In the genomic region with DNA sequence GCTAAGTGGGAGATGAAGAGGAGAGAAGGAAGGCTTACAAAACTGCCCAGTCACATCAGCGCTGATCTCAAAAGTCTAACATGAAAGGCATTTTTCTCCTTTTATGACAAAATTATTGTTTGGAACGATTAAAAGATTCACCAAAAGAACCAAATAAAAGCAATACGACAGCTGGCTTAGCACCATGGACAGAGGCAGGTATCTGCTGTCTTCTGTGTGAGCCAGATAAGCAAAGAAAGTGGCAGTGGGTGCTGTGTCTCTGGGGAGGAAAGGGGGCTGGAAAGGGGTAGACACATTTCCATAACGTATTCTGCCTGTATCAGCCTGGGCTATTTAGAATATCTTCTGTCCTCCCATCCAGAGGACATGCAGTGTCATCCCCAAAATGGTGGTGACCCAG, we compare ENCODE assay signal across 24 mouse cellular contexts. TPM values are rescaled to one million over a fixed set of nuclear protein-coding genes. Genes with fewer than 3 reads are reported as not detected.
DNase-seq lines count a peak whose midpoint lies in the region; TF ChIP-seq lines count a peak whose summit lies in the region.
"Had no signal": no experiment of that assay in that cellular context is flagged by ENCODE, and none has a peak within 500 bp of the region (broad histone marks: within the 10 kb centered on the region; RNA-seq: fewer than 3 reads in every experiment).

No protein-coding gene starts in this region.

- peaks cover 26% of the 10 kb centered on the region for H3K4me1 ChIP-seq in cerebellum, adult 2 months (ENCODE audit: control insufficient read depth, insufficient read depth, low read length)
- H3K4me1 ChIP-seq in kidney, adult 2 months (ENCODE audit: control insufficient read depth, insufficient read depth, low read length), result no peaks in the 10 kb centered on the region
- H3K4me1 ChIP-seq: lung, embryonic 15.5 days; midbrain, embryonic 12.5 days; neural tube, embryonic 15.5 days had no signal

- H3K36me3 ChIP-seq in kidney, adult 2 months (ENCODE audit: control insufficient read depth, insufficient read depth, low read length), result no peaks in the 10 kb centered on the region
- H3K36me3 ChIP-seq: lung, embryonic 15.5 days; midbrain, embryonic 12.5 days; neural tube, embryonic 15.5 days had no signal

- no peak for TF ChIP-seq CTCF in cerebellum, adult 2 months (IDR thresholded peaks at IDR 0.05; ENCODE audit: borderline replicate concordance, insufficient read depth, low read depth, low read length)
- no peak for TF ChIP-seq CTCF in kidney, adult 2 months (conservative IDR thresholded peaks at IDR 0.05; ENCODE audit: insufficient read depth, insufficient read length, low read depth, low read length)

- no peak for TF ChIP-seq POLR2A in cerebellum, adult 2 months (IDR thresholded peaks at IDR 0.05; ENCODE audit: borderline replicate concordance, insufficient read depth, low read length)
- no peak for TF ChIP-seq POLR2A in kidney, adult 2 months (IDR thresholded peaks at IDR 0.05; ENCODE audit: low read depth, low read length)

- H3K27ac ChIP-seq in cerebellum, adult 2 months (ENCODE audit: insufficient read depth, low read length), result no peak overlapping the region
- no peak overlapping the region for H3K27ac ChIP-seq in kidney, adult 2 months (ENCODE audit: insufficient read depth, low read depth, low read length)
- H3K27ac ChIP-seq: gastrocnemius, adult 2 months; heart, adult 2 months; hindbrain, embryonic 14.5 days; lung, embryonic 15.5 days; midbrain, embryonic 12.5 days; neural tube, embryonic 15.5 days had no signal

- WGBS in cerebellum, adult 2 months, result 74% methylated on average over 4 of the region's 4 CpGs
- 51% methylated on average over 4 of the region's 4 CpGs for WGBS in kidney, adult 2 months

- H3K4me3 ChIP-seq in cerebellum, adult 2 months (replicated peaks; ENCODE audit: insufficient read depth, low read depth, low read length), result no peak overlapping the region
- H3K4me3 ChIP-seq in kidney, adult 2 months (ENCODE audit: insufficient read depth, low read depth, low read length), result no peak overlapping the region
- H3K4me3 ChIP-seq: gastrocnemius, adult 2 months; heart, adult 2 months; lung, embryonic 15.5 days; midbrain, embryonic 12.5 days; neural tube, embryonic 15.5 days had no signal

- peak; percentile 4 for DNase-seq in cerebellum, adult 11-12 months
- DNase-seq in cerebellum, adult 2 months, result no peak
- DNase-seq in kidney, postnatal 14 days, result peak; percentile 5
- no peak for DNase-seq in kidney, adult 2 months
- DNase-seq in 416B (ENCODE audit: low read depth), result peak; percentile 17
- peak; percentile 3 for DNase-seq in c-Kit-positive CD71-negative TER-119-negative erythroid progenitor cells, embryonic 14.5 days (ENCODE audit: low read depth)
- DNase-seq in right cerebral cortex, adult 2 months (ENCODE audit: low spot score in 2 of 2), result no peak
- DNase-seq in T-cell, adult 2 months (ENCODE audit: low spot score), result no peak
- DNase-seq: cerebellum, adult 9-11 months; forebrain, postnatal 0 days; gastrocnemius, adult 2 months; heart, adult 2 months; layer of hippocampus, postnatal 36 days; right cerebral cortex, adult 18-20 months; spleen, adult 18-20 months had no signal

- H3K27me3 ChIP-seq in cerebellum, adult 2 months (ENCODE audit: control insufficient read depth, insufficient read depth, low read length), result no peaks in the 10 kb centered on the region
- H3K27me3 ChIP-seq in kidney, adult 2 months (replicated peaks; ENCODE audit: control insufficient read depth, insufficient read depth, low read length), result no peaks in the 10 kb centered on the region
- H3K27me3 ChIP-seq: lung, embryonic 15.5 days; neural tube, embryonic 15.5 days had no signal

RNA-seq across cellular contexts. Expression of gene 4933402J07Rik, which starts 32.5 kb away (rescaled TPM):
- polyA plus RNA-seq in cerebellum, adult 2 months (2012; rRNA removed), result 0.15 and 0.41 TPM in 2 replicates
- polyA plus RNA-seq in kidney, adult 2 months (2012; rRNA removed), result 0.07 TPM in 1 of 2 replicates, not detected in the other
- polyA plus RNA-seq: C2C12; forebrain, postnatal 0 days; heart, embryonic 16.5 days; hindbrain, embryonic 14.5 days; intestine, postnatal 0 days; liver, embryonic 11.5 days; lung, embryonic 15.5 days; midbrain, embryonic 12.5 days; neural tube, embryonic 15.5 days; stomach, embryonic 14.5 days had no signal

RNA-seq across cellular contexts. Expression of gene Cbln1, which starts 58.8 kb away (rescaled TPM):
- polyA plus RNA-seq in cerebellum, adult 2 months (2012; rRNA removed), result 886 and 1,066 TPM in 2 replicates
- polyA plus RNA-seq in kidney, adult 2 months (2012; rRNA removed), result 0.23 and 0.28 TPM in 2 replicates
- polyA plus RNA-seq: lung, embryonic 15.5 days had no signal

Comparison
In these comparisons a context has a peak if more than half of its experiments do, and no peak if none do; other contexts are left out.
1. DNase-seq: peak in cerebellum, adult 11-12 months (single experiment), kidney, postnatal 14 days (single experiment), 416B (single experiment) and c-Kit-positive CD71-negative TER-119-negative erythroid progenitor cells, embryonic 14.5 days (single experiment); none in cerebellum, adult 2 months (0 of 2), kidney, adult 2 months (single experiment), right cerebral cortex, adult 2 months (0 of 2) and T-cell, adult 2 months (single experiment).
2. RNA of gene Cbln1, which starts 58.8 kb away (polyA plus RNA-seq): 886 to 1,066 TPM in cerebellum, adult 2 months; 0.23 to 0.28 TPM in kidney, adult 2 months; every median in the first group is over 100 times any median in the second.